Mouse (Mus musculus) Patski (cell line): ENCODE results near the gene Hcn3. TPM values are rescaled to one million over a fixed set of nuclear protein-coding genes. Genes with fewer than 3 reads are reported as not detected.

Experiments
- ATAC-seq: fragments of 100-300 bp; one replicate; pipeline ENCODE4 v1.8.0; 2021
- CTCF ChIA-PET: fragments of 350-600 bp; sonication (Branson Sonifier 250); formaldehyde crosslinking; loops from one replicate; lab custom pipeline; 2022; ENCODE audit warnings: inconsistent platforms; lab: Charles Lee
- POLR2A ChIA-PET: fragments of 350-600 bp; sonication (Branson Sonifier 250); formaldehyde crosslinking; loops from one replicate; lab custom pipeline; 2022; ENCODE audit warnings: antibody characterized with exemption, inconsistent platforms; lab: Charles Lee
- DNase-seq: peaks from one replicate; pipeline ENCODE4 v3.0.0-alpha.2; 2011; ENCODE audit warnings: low read depth, low spot score
- H3K27me3 ChIP-seq: fragments of 371-371 bp; one replicate; pipeline ENCODE4 v1.5.1; 2021
- CTCF ChIP-seq: fragments of 100-300 bp; IDR thresholded peaks from one replicate; pipeline ENCODE4 v1.5.1; 2021
- in situ Hi-C: fragments of 300-500 bp; cut with MboI; formaldehyde crosslinking; loops from 3 replicates; pipeline ENCODE4 v1.11.1; 2018; ENCODE audit warnings: low pct_unique_long_range_greater_than_20kb, mixed read lengths
- polyA plus RNA-seq: library from polyadenylated mRNA; unstranded; gene quantifications from one replicate; pipeline ENCODE4 v1.2.3, GENCODE M21; 2021

Gene Hcn3
- polyA plus RNA-seq, 1 experiment from 2014 or later, result 6.2 TPM

- in situ Hi-C loops, result no loop called here
- CTCF ChIA-PET, result interaction anchor here (0.7 to 2.9 kb wide), 4 partner anchors 8 to 23 kb away, joined by 3 to 15 read pairs (median 3); partner anchors contain the start of gene Hcn3
- DNase-seq, result peak; percentile 27
- no peak for TF ChIP-seq CTCF
- ATAC-seq, result peak; percentile 41
- POLR2A ChIA-PET, result interaction anchor here (0.6 kb wide), 1 partner anchor 8 kb away, joined by 3 read pairs; no protein-coding TSS in a partner anchor
- H3K27me3 ChIP-seq, result no peaks in the 10 kb centered on the region
Measured at GRCm38 (mm10) chr3:89183058-89183958, 23.3 kb upstream of the Hcn3 start, which contains the start of gene Fam189b. Gene Fam189b (plus strand): TSS chr3:89183143.

- in situ Hi-C loops, result no loop called here
- CTCF ChIA-PET, result interaction anchor here (0.7 to 1.5 kb wide), 3 partner anchors 9 to 22 kb away, joined by 3 read pairs; partner anchors contain the start of gene Hcn3
- no peak for ATAC-seq
Measured at GRCm38 (mm10) chr3:89182531-89183057, 22.6 kb upstream of the Hcn3 start.

DNA sequence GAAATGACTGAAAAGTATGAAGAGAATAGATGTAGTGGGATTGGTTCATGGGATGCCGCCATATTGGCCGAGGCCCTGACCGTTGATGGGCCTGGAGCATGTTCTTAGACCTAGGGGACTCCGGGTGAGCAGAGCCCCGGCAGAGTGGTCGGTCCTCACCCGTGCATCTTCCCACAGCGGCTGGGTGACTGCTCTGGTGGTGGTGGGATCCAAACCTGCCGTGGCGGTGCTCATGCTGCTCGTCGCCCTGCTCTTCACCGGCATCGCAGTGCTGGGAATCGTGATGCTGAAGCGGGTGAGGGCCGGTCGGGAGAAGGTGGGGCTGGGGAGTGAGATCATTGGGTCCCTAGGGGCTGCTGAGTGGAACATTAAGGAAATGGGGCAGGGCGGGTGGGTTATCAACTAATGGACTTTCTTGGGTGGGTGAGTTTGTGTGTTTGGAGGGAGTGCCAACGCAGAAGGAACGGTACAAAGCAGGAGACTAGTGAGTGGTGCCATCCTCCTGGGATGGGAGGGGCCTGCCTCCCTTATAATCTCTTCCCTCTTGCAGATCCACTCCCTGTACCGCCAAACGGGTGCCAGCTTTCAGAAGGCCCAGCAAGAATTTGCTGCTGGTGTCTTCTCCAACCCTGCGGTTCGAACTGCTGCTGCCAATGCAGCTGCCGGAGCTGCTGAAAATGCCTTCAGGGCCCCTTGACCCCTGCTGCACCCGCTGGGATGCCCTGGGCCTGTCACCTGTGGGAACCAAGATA is 21.9 kb upstream of the Hcn3 start:
- no peak for ATAC-seq
- no peak for DNase-seq
- ChIA-PET POLR2A (no interaction called here), CTCF (interaction anchor here (0.8 kb wide), 1 partner anchor 11 kb away, joined by 3 read pairs; no protein-coding TSS in a partner anchor)
- in situ Hi-C loops, result no loop called here
- H3K27me3 ChIP-seq, result no peaks in the 10 kb centered on the region
- no peak for TF ChIP-seq CTCF

More at GRCm38 (mm10) chr3:89182531-89183057, 22.6 kb upstream of the Hcn3 start:
- POLR2A ChIA-PET, result no interaction called here
- no peak for DNase-seq
- TF ChIP-seq CTCF, result no peak
- H3K27me3 ChIP-seq, result no peaks in the 10 kb centered on the region

GRCm38 (mm10) chr3:89179056-89179455 is 19.1 kb upstream of the Hcn3 start:
- no peaks in the 10 kb centered on the region for H3K27me3 ChIP-seq
- in situ Hi-C loops, result no loop called here
- POLR2A ChIA-PET, result no interaction called here
- no peak for TF ChIP-seq CTCF
- DNase-seq (no peak), ATAC-seq (no peak)
- CTCF ChIA-PET, result interaction anchor here (1.9 to 2.4 kb wide), 4 partner anchors 9 to 92 kb away, joined by 4 to 12 read pairs (median 10); no protein-coding TSS in a partner anchor

DNA sequence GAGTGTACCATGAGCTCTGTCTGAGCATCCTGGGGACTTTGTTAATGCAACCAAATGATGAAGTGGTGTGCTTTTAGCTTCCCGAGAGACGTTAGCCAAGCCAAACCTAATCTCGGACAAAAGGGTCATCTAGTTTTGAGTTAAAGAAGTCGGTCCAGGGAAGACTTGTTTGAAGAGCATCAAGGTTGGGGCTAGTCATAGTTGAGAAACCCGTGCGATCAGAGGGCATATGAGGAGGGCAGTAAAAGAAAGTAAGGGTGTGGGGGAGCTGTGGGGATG is 18.1 kb upstream of the Hcn3 start:
- POLR2A ChIA-PET, result interaction anchor here (0.7 to 1.8 kb wide), 9 partner anchors 9 to 91 kb away, joined by 3 to 11 read pairs (median 3); partner anchors contain the start of genes Gba and Krtcap2
- TF ChIP-seq CTCF, result no peak
- no peak for ATAC-seq
- no peaks in the 10 kb centered on the region for H3K27me3 ChIP-seq
- DNase-seq, result peak; percentile 19
- in situ Hi-C loops, result no loop called here
- CTCF ChIA-PET, result interaction anchor here (1.2 to 2.5 kb wide), 10 partner anchors 10 to 124 kb away, joined by 3 to 12 read pairs (median 6); no protein-coding TSS in a partner anchor

DNA sequence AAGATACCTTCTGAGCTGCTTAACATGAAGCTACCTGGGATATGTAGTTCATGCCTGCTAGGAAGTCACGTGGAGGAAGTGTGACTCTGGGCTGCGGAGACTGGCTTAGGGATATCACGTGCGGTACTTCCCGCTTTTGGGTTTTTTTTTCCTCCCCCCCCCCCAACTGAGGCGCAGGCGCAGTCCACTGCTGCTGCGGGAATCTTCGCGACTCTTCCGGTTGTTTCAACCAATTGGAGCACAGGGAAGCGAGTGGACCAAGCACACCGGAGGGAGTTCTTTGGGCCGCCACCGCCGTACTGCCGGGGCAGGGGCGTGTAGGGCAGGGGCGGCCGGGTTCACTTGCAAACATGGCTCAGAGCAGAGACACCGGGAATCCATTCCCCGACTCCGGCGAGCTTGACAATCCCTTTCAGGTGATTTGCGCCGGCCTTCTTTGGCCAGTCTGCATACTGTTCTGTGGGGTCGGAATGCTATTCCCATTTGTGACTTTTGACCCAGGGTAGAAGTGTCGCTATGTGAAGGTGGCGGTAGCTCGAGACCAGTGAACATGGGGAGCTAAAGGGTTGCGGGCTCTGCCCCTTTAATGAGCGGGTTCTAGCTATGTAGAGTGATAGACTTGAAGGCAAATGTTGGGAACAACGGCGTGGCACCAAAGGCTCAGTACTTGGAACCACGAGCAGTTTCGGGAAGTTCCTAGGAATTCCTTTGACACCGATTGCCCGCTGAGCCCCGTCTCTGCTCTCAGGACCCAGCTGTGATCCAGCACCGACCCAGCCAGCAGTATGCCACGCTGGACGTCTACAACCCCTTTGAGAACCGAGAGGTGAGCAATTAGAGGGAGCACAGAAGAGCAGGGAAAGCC is 17.5 kb upstream of the Hcn3 start, which contains the start of gene Scamp3:
Gene Scamp3 (plus strand): TSS at position 232 of the 865 bp plus-strand sequence.
- no peak for TF ChIP-seq CTCF
- no peaks in the 10 kb centered on the region for H3K27me3 ChIP-seq
- ChIA-PET POLR2A (interaction anchor here (0.6 to 1.8 kb wide), 13 partner anchors 10 to 100 kb away, joined by 3 to 11 read pairs (median 3); partner anchors contain the start of genes Gba and Krtcap2), CTCF (interaction anchor here (1.2 to 2.5 kb wide), 10 partner anchors 10 to 125 kb away, joined by 3 to 12 read pairs (median 6); no protein-coding TSS in a partner anchor)
- ATAC-seq (peak; percentile 79), DNase-seq (peak; percentile 98)
- in situ Hi-C loops, result no loop called here

GRCm38 (mm10) chr3:89176421-89176820 is 16.4 kb upstream of the Hcn3 start:
- CTCF ChIA-PET, result interaction anchor here (1.4 to 2.5 kb wide), 3 partner anchors 11 to 86 kb away, joined by 5 to 8 read pairs (median 8); no protein-coding TSS in a partner anchor
- in situ Hi-C loops, result no loop called here
- ATAC-seq (no peak), DNase-seq (no peak)
- H3K27me3 ChIP-seq, result no peaks in the 10 kb centered on the region
- no peak for TF ChIP-seq CTCF
- POLR2A ChIA-PET, result interaction anchor here (0.6 to 1.7 kb wide), 6 partner anchors 9 to 86 kb away, joined by 3 to 11 read pairs (median 6); no protein-coding TSS in a partner anchor

DNA sequence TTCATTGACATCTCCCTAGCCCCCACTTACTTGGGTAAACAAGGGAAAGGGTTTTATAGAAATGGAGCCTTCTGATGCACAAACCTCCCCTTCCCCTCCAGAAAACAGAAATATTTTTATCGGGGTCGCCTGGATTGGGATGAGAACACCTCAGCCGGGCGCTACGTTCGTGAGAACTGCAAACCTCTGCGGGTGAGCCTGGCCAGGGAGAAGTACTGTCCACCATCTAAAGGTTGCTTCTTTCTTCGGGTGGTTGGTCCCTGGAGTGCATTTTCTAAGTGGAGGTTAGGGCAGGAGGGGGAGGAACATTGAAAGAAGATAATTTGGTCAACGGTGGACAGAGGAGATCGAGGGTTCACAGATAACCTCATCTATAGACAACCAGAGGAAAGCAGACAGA is 15.5 kb upstream of the Hcn3 start:
- CTCF ChIA-PET, result interaction anchor here (1.7 kb wide), 1 partner anchor 18 kb away, joined by 5 read pairs; no protein-coding TSS in a partner anchor
- DNase-seq (no peak), ATAC-seq (no peak)
- POLR2A ChIA-PET, result interaction anchor here (1.0 kb wide), 1 partner anchor 10 kb away, joined by 3 read pairs; no protein-coding TSS in a partner anchor
- no peaks in the 10 kb centered on the region for H3K27me3 ChIP-seq
- in situ Hi-C loops, result no loop called here
- no peak for TF ChIP-seq CTCF

DNA sequence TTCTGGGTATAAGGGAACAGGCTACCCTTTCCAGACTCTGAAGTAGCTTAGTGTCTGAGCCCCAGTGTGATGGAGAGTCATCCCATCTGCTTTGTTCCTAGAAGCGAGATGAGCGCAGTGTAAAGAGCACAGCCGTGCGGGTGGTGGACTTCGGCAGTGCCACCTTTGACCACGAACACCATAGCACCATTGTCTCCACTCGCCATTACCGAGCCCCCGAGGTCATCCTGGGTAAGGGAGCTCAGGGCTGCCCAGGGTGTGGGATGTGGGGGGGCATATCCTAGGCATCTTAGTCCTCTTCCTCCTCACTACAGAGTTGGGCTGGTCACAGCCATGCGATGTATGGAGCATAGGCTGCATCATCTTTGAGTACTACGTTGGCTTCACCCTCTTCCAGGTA is 14.8 kb upstream of the Hcn3 start:
- no peak for DNase-seq
- H3K27me3 ChIP-seq, result no peaks in the 10 kb centered on the region
- no peak for TF ChIP-seq CTCF
- in situ Hi-C loops, result no loop called here
- ChIA-PET POLR2A (interaction anchor here (1.5 kb wide), 1 partner anchor 11 kb away, joined by 6 read pairs; the partner anchor contains the start of gene Clk2), CTCF (interaction anchor here (1.7 kb wide), 1 partner anchor 19 kb away, joined by 5 read pairs; no protein-coding TSS in a partner anchor)
- no peak for ATAC-seq
